Mouse (Mus musculus) liver, embryonic 14.5 days (tissue): ENCODE results near the gene Btbd18. TPM values are rescaled to one million over a fixed set of nuclear protein-coding genes. Genes with fewer than 3 reads are reported as not detected.

Source experiments
- ATAC-seq: fragments of 200-750 bp; cut with Nextera tagmentation; 2 replicates; pipeline ENCODE4 v1.8.0; 2017; ENCODE audit warnings: moderate number of reproducible peaks, mild to moderate bottlenecking, moderate library complexity; ENCODE audit not compliant: insufficient read depth
- DNase-seq, 3 experiments: peaks; one replicate each; pipeline ENCODE4 v3.0.0-alpha.2; 2012 to 2013; ENCODE audit warnings: low read depth in 3 of 3, low spot score in 3 of 3
- H3K27ac ChIP-seq: fragments of 300-500 bp; sonication (generic); 2 replicates; pipeline ENCODE4 v1.5.1; 2014; ENCODE audit warnings: moderate library complexity, mild to moderate bottlenecking, control low read depth, inconsistent platforms
- H3K27me3 ChIP-seq: fragments of 300-500 bp; sonication (generic); 2 replicates; pipeline ENCODE4 v1.6.1; 2014; ENCODE audit warnings: mild to moderate bottlenecking, low read length, moderate library complexity; ENCODE audit not compliant: control insufficient read depth, insufficient read depth
- H3K36me3 ChIP-seq: fragments of 300-500 bp; sonication (generic); replicated peaks from 2 replicates; pipeline ENCODE4 v1.6.1; 2014; ENCODE audit warnings: low read depth; ENCODE audit not compliant: control insufficient read depth, insufficient read depth
- H3K4me1 ChIP-seq, 2 experiments: fragments of 200-500 bp in 1 of 2; fragments of 300-500 bp in 1 of 2; sonication (generic) in 1 of 2; replicated peaks; 2 replicates each; pipeline ENCODE4 v1.6.1; 2012 to 2014; ENCODE audit warnings: antibody characterized with exemption in 1 of 2, inconsistent platforms in 1 of 2, low read length in 1 of 2; ENCODE audit not compliant: control insufficient read depth in 2 of 2, insufficient read depth in 2 of 2
- H3K4me2 ChIP-seq: fragments of 300-500 bp; sonication (generic); 2 replicates; pipeline ENCODE4 v1.6.1; 2014; ENCODE audit warnings: low read depth, mild to moderate bottlenecking, control low read depth, moderate library complexity
- H3K4me3 ChIP-seq, 2 experiments: fragments of 200-500 bp in 1 of 2; fragments of 300-500 bp in 1 of 2; sonication (generic) in 1 of 2; 2 replicates each; pipeline ENCODE4 v1.5.1; 2012 to 2014; ENCODE audit warnings: low read depth in 2 of 2, low read length in 2 of 2, mild to moderate bottlenecking in 2 of 2, control low read depth in 1 of 2, inconsistent platforms in 1 of 2, moderate library complexity in 1 of 2; ENCODE audit not compliant: insufficient read depth in 1 of 2
- H3K9ac ChIP-seq: fragments of 300-500 bp; sonication (generic); replicated peaks from 2 replicates; pipeline ENCODE4 v1.6.1; 2014; ENCODE audit warnings: mild to moderate bottlenecking, control low read depth, moderate library complexity
- H3K9me3 ChIP-seq: fragments of 300-500 bp; sonication (generic); 2 replicates; pipeline ENCODE4 v1.6.1; 2016; ENCODE audit warnings: low read length, mixed read lengths; ENCODE audit not compliant: control insufficient read depth
- CTCF ChIP-seq: IDR thresholded peaks from 2 replicates; pipeline ENCODE4 v1.5.1; 2016; ENCODE audit warnings: antibody characterized with exemption, low read depth, control low read depth
- EP300 ChIP-seq: IDR thresholded peaks from 2 replicates; pipeline ENCODE4 v1.6.1; 2016; ENCODE audit warnings: antibody characterized with exemption, low read depth
- WGBS: fragments of 180-500 bp; shearing (Covaris S2); extraction: QIAGEN DNeasy Blood & Tissue Kit; methylation state at CpG from one replicate; pipeline ENCODE4 v1.1.7; 2014; ENCODE audit not compliant: insufficient replicate concordance; 5-methylcytosine and 5-hydroxymethylcytosine counted together
- polyA plus RNA-seq, 2 experiments: library from polyadenylated mRNA; depleted of rRNA in 1 of 2; stranded (reverse) in 1 of 2; unstranded in 1 of 2; fragments of >200 nt; fragmentation: Nextera tagmentation in 1 of 2; extraction: Ambion mirVana in 1 of 2; gene quantifications; 2 replicates each; pipeline versions ENCODE4 v1.2.1 to v1.2.3; 2012 to 2014

Gene Btbd18
- polyA plus RNA-seq, 2 experiments, result not detected

GRCm38 (mm10) chr2:84627036-84627435, 31.8 kb upstream of the Btbd18 start:
- Histone ChIP-seq H3K27me3 (no peaks in the 10 kb centered on the region), H3K27ac (no peak overlapping the region), H3K9me3 (no peaks in the 10 kb centered on the region), H3K9ac (no peak overlapping the region), H3K36me3 (no peaks in the 10 kb centered on the region; the same call in 1 of the 2 replicates), H3K4me3 (no peak overlapping the region), H3K4me1 (peaks cover 3 to 24% of the 10 kb centered on the region in 2 experiments), H3K4me2 (no peak overlapping the region)
- TF ChIP-seq CTCF, result no peak
- no peak for TF ChIP-seq EP300
- DNase-seq (no peak), ATAC-seq (no peak)
- 65% methylated on average over 3 of the region's 3 CpGs for WGBS

GRCm38 (mm10) chr2:84632001-84632400, 26.9 kb upstream of the Btbd18 start:
- no peak for ATAC-seq
- no peak overlapping the region for H3K4me3 ChIP-seq
- no peaks in the 10 kb centered on the region for H3K9me3 ChIP-seq
- peaks cover 14 to 39% of the 10 kb centered on the region in 2 experiments for H3K4me1 ChIP-seq
- H3K27ac ChIP-seq, result no peak overlapping the region
- no peak for TF ChIP-seq EP300
- TF ChIP-seq CTCF, result no peak
- no peak overlapping the region for H3K4me2 ChIP-seq
- 77% methylated on average over 1 of the region's 1 CpGs for WGBS
- no peaks in the 10 kb centered on the region for H3K27me3 ChIP-seq
- H3K36me3 ChIP-seq, result no peaks in the 10 kb centered on the region
- no peak for DNase-seq
- H3K9ac ChIP-seq, result no peak overlapping the region

- no peak for TF ChIP-seq EP300
- TF ChIP-seq CTCF, result no peak
- Histone ChIP-seq H3K4me1 (peaks cover 14 to 47% of the 10 kb centered on the region in 2 experiments), H3K9ac (no peak overlapping the region; the same call in 1 of the 2 replicates), H3K36me3 (no peaks in the 10 kb centered on the region), H3K9me3 (no peaks in the 10 kb centered on the region), H3K27ac (no peak overlapping the region), H3K4me3 (no peak overlapping the region), H3K27me3 (no peaks in the 10 kb centered on the region), H3K4me2 (peak overlapping the region; percentile 42)
- DNase-seq (peak in 1 of 3 experiments; percentile 33), ATAC-seq (0 out of 2 replicates have a peak, but pooled peaks have one; percentile 43)
- 0% methylated on average over 3 of the region's 3 CpGs for WGBS
Measured at GRCm38 (mm10) chr2:84632999-84633398, 25.9 kb upstream of the Btbd18 start.

GRCm38 (mm10) chr2:84634006-84634405, 24.9 kb upstream of the Btbd18 start:
- H3K4me3 ChIP-seq, result no peak overlapping the region
- no peak for DNase-seq
- ATAC-seq, result no peak
- no peaks in the 10 kb centered on the region for H3K9me3 ChIP-seq
- no peak overlapping the region for H3K27ac ChIP-seq
- H3K9ac ChIP-seq, result no peak overlapping the region
- no peak for TF ChIP-seq EP300
- no peak for TF ChIP-seq CTCF
- no peaks in the 10 kb centered on the region for H3K27me3 ChIP-seq
- H3K4me1 ChIP-seq, result peaks cover 17 to 43% of the 10 kb centered on the region in 2 experiments
- WGBS, result 48% methylated on average over 4 of the region's 4 CpGs
- H3K4me2 ChIP-seq, result peak overlapping the region; percentile 22; the same call in 1 of the 2 replicates
- no peaks in the 10 kb centered on the region for H3K36me3 ChIP-seq

GRCm38 (mm10) chr2:84634934-84635482, 23.9 kb upstream of the Btbd18 start:
- DNase-seq, result no peak
- no peaks in the 10 kb centered on the region for H3K9me3 ChIP-seq
- H3K4me2 ChIP-seq, result peak overlapping the region; percentile 37
- H3K4me1 ChIP-seq, result peaks cover 17 to 43% of the 10 kb centered on the region in 2 experiments
- TF ChIP-seq CTCF (no peak), EP300 (no peak)
- no peak overlapping the region; the same call in 1 of the 2 replicates for H3K27ac ChIP-seq
- no peaks in the 10 kb centered on the region for H3K36me3 ChIP-seq
- no peak overlapping the region for H3K9ac ChIP-seq
- no peak overlapping the region for H3K4me3 ChIP-seq
- no peaks in the 10 kb centered on the region for H3K27me3 ChIP-seq
- WGBS, result 37% methylated on average over 4 of the region's 4 CpGs
- ATAC-seq, result no peak
